Mouse (Mus musculus): ENCODE measurements around the gene Galnt12. TPM values are rescaled to one million over a fixed set of nuclear protein-coding genes. Genes with fewer than 3 reads are reported as not detected.
A peak's percentile ranks its signal among the peaks of the same experiment; 100 is the strongest.
"Not testable (repeated sequence)": the region's sequence is repeated elsewhere in the genome, so short reads cannot be mapped to it uniquely, and the experiment has no call there.

The Galnt12 gene
- total RNA-seq (2018; cell fraction: chromatin; rRNA removed): 10 to 100 TPM in 9 of 26 experiments, 1 to 10 TPM in 17; 1.6 to 24.1 (median 8.0) TPM
- total RNA-seq (2018; cell fraction: cytosol; rRNA removed): 10 to 100 TPM in 1 of 26 experiments, 1 to 10 TPM in 25; 2.0 to 10.7 (median 4.3) TPM
- 10 to 100 TPM in 9 of 26 experiments, 1 to 10 TPM in 17; 2.1 to 17.3 (median 7.2) TPM for total RNA-seq (2018; cell fraction: nucleus; rRNA removed)
- 5.1 to 6.6 TPM (median 6.3 TPM) in 3 replicates for polyA plus RNA-seq (2018)

DNA sequence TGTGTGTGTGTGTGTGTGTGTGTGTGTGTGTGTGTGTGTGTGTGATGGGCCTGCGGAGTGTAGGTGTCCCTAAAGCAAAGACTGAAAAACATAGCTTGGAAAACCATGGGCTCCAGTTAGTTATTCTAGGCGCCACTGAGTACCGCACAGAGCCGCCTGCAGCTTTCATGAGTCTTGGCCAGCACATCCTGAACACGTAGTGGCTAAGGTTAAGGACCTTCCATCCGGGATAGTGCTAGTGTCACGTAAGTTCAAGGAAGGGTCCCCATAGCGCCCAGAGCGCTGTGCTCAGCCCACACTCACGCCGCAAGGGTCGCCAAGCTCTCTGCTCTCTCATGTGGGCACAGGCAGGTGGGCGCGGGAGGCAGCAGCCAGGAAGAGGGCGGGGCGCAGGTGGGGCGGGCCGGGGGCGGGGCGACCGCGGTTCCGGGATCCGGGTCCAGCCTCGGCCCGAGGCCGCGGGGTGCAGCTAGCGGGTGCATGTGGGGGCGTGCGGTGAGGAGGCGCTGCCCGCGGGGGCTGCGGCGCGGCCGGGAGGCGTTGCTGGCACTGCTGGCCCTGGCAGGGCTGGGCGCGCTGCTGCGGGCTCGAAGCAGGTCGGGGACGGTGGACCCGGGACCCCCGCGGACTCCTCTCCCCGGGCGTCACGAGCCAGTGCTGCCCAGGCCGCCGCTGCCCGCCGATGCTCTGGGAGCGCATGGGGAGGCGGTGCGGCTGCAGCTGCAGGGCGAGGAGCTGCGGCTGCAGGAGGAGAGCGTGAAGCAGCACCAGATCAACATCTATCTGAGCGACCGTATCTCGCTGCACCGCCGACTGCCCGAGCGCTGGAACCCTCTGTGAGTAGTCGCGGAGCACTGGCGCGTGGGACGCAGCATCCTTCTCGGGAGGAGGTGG lies at the start of gene Galnt12:
TSS of gene Galnt12 (plus strand) at position 417 of the 894 bp plus-strand sequence.
- Histone ChIP-seq H3K79me2 (ENCODE audit: inconsistent target) (no peaks in the 10 kb centered on the region), H3K36me3 (ENCODE audit: inconsistent target) (no peaks in the 10 kb centered on the region), H3K27ac (no peak within 1 kb of the TSS), H3K4me3 (ENCODE audit: inconsistent target) (peak within 1 kb of the TSS; percentile 41)
- WGBS (ENCODE audit: missing documents): 3% methylated on average over 66 of the region's 74 CpGs

DNA sequence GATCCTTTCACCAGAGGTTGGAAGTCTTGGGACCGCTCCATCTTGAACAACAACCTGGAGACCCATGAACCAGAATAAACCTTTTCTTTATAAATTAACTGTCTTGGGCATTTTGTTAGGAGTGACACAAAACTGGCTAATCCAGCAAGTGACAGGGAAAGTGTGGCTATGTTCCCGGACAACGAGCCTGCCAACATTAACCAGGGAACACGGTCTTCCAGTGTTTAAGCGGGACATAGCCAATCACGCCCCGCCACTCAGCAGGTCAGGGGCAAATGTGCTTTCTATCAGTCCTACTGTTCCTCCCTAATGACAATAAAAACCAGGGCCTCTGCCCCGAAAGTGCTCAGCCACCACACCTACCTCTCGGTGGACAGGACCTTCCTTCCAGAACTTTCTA lies 47.8 kb upstream of the Galnt12 start:
- H3K79me2 ChIP-seq (ENCODE audit: inconsistent target): no peaks in the 10 kb centered on the region
- no peaks in the 10 kb centered on the region for H3K36me3 ChIP-seq (ENCODE audit: inconsistent target)
- no peak overlapping the region for H3K4me3 ChIP-seq (ENCODE audit: inconsistent target)
- 97% methylated on average over 9 of the region's 9 CpGs for WGBS (ENCODE audit: missing documents)
- no peak overlapping the region for H3K27ac ChIP-seq

DNA sequence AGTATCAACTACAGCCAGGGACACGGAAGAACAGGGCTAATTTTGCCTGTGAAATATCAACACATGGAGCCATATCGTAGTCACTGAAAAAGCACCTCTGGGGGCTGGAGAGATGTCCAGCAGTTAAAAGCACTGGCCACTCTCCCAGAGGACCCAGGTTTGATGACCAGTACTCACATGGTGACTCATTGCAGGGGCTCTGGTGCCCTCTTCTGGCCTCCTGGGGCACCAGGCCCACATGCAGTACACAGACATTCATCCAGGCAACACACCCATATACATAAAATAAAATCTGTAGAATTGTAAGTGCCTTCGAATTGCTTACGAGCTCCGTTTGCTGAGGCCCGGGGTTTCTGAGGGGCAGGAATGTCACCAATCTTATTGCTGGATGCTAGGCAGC lies 44.7 kb upstream of the Galnt12 start:
- Histone ChIP-seq H3K27ac (no peak overlapping the region), H3K4me3 (ENCODE audit: inconsistent target) (no peak overlapping the region), H3K79me2 (ENCODE audit: inconsistent target) (no peaks in the 10 kb centered on the region), H3K36me3 (ENCODE audit: inconsistent target) (no peaks in the 10 kb centered on the region)
- 90% methylated on average over 6 of the region's 6 CpGs for WGBS (ENCODE audit: missing documents)

DNA sequence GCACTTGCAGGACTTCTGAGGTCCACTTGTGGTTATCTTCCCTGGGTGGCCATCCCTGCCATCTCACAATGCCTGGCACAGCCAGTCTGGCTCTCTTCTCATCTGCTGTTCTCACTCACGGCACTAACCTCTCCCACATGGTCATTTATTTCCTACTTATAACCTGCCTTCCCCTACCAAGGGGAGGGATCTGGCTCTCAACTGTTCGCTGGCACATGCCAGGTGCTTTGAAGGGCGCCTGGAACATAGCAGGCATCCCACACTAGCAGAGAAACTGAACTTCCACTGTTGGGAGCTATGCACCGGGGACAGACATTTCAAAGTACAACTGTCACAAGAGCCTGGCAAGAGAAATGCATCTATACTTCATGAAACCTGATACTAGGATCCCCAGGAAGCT lies 43.9 kb upstream of the Galnt12 start:
- H3K36me3 ChIP-seq (ENCODE audit: inconsistent target): no peaks in the 10 kb centered on the region
- WGBS (ENCODE audit: missing documents): 83% methylated on average over 4 of the region's 4 CpGs

DNA sequence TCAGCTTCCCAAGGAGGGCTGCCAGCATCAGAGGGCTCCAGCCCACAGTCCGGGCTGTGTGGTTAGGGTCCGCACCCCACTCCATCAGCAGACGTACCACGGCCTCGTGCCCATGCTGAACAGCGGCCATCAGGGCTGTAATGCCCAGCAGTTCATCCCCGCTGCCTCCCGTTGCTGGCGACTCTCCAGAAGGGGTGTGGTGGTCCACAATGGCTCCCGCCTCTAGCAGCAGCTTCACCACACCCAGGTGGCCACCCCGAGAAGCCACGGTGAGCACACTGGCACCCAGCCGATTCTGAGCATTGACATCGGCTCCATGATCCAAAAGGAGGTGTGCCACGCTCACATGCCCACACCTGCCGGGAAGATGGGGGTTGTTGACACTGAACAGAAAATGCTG lies 42.5 kb upstream of the Galnt12 start:
- no peak overlapping the region for H3K4me3 ChIP-seq (ENCODE audit: inconsistent target)
- 93% methylated on average over 16 of the region's 16 CpGs for WGBS (ENCODE audit: missing documents)
- no peaks in the 10 kb centered on the region for H3K79me2 ChIP-seq (ENCODE audit: inconsistent target)
- H3K27ac ChIP-seq: no peak overlapping the region
- no peaks in the 10 kb centered on the region for H3K36me3 ChIP-seq (ENCODE audit: inconsistent target)

More for the DNA sequence above, 43.9 kb upstream of the Galnt12 start:
- Histone ChIP-seq H3K79me2 (ENCODE audit: inconsistent target) (no peaks in the 10 kb centered on the region), H3K27ac (no peak overlapping the region), H3K4me3 (ENCODE audit: inconsistent target) (no peak overlapping the region)

DNA sequence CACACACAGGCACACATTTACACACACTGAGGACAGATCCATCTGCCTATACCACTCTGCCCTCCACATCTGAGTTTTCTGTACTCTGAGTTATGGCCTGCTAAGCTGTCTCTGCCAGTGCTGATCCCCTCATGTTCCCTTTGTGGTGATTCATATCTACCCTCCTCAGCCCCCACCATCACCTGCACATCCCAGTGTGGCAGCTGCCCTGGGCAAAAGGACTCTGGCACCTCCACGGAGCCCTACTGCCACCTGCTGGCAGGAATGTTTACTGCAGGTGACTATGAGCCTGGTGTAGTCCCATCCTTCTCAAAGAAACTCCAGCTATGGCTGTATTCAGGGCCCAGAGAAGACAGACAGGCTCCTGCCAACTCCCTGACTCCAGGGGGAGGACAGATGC lies 41.5 kb upstream of the Galnt12 start:
- Histone ChIP-seq H3K27ac (no peak overlapping the region), H3K4me3 (ENCODE audit: inconsistent target) (no peak overlapping the region), H3K36me3 (ENCODE audit: inconsistent target) (no peaks in the 10 kb centered on the region), H3K79me2 (ENCODE audit: inconsistent target) (no peaks in the 10 kb centered on the region)
- 0% methylated on average over 1 of the region's 1 CpGs for WGBS (ENCODE audit: missing documents)

DNA sequence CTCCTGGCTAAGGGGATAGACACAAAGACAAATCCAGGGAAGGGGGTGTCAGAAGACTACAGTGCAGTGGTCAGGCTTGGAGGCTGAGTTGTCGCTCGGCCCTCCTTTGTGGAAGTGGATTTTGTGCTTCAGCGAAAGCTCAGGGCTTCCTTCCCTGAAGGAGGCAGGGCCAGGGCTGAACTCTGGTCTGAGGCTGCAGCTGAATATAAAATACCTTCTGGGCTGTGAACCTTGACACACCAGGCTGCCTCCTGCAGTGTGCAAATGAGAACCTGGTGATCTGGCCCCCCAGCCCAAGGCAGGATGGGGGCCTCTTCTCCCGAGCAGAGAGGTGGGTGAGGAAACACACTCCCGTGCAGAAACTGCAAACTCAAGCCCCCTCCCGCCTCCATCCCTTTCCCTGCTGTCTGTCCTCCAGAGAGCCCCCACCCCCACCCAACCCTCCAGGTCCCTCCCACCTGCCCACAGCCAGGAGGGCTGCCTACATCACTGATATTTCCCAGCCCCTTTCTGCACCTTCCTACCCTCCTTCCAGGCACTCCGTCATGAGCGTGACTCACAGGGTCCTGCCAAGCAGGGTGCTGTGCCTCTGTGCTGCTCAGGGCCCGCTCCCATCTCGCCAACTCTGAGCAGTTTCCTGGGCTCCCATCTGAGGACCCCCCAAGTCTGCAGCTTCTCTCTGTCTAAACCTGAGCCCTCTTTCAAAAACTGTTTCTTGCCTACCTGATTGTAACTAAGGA lies 40.9 kb upstream of the Galnt12 start:
- Histone ChIP-seq H3K79me2 (ENCODE audit: inconsistent target) (no peaks in the 10 kb centered on the region), H3K27ac (no peak overlapping the region), H3K4me3 (ENCODE audit: inconsistent target) (no peak overlapping the region), H3K36me3 (ENCODE audit: inconsistent target) (no peaks in the 10 kb centered on the region)
- WGBS (ENCODE audit: missing documents): 73% methylated on average over 10 of the region's 10 CpGs

DNA sequence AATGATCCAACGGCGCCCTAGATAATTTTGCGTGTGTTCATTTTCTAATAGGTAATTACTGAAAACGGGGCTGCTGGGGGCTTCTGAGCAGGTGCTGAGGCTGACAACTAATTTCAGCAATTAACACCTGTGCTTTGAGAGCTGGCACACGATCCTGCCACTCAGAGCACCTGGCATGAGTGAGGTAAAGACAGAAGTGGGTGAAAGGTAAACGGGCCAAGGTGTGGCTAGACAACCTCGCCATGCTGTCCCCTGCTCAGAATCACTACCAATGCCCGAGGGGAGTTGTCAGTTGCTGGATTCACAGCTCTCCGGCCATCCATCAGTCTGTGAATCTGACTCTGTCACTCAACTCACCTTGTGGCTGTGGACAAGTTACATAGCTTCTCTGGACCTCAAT lies 39.8 kb upstream of the Galnt12 start:
- H3K4me3 ChIP-seq (ENCODE audit: inconsistent target): no peak overlapping the region
- no peak overlapping the region for H3K27ac ChIP-seq
- no peaks in the 10 kb centered on the region for H3K79me2 ChIP-seq (ENCODE audit: inconsistent target)
- WGBS (ENCODE audit: missing documents): 90% methylated on average over 9 of the region's 9 CpGs
- no peaks in the 10 kb centered on the region for H3K36me3 ChIP-seq (ENCODE audit: inconsistent target)

DNA sequence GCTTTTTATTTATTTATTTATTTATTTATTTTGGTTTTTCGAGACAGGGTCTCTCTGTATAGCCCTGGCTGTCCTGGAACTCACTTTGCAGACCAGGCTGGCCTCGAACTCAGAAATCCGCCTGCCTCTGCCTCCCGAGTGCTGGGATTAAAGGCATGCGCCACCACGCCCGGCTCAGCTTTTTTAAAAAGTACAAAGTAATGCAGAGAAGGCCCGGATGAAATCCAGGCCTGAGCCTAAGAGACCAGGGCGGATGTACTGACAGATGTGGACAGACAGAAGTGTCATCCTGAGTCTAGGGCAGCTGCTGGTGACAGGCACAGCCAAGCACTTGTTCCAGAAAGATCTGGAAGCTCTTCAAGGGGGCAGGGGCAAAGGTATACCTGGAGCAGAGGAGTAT lies 36.5 kb upstream of the Galnt12 start:
- not testable (repeated sequence) for H3K27ac ChIP-seq; H3K36me3 ChIP-seq (ENCODE audit: inconsistent target); H3K4me3 ChIP-seq (ENCODE audit: inconsistent target); H3K79me2 ChIP-seq (ENCODE audit: inconsistent target)
- WGBS (ENCODE audit: missing documents): 99% methylated on average over 8 of the region's 9 CpGs

DNA sequence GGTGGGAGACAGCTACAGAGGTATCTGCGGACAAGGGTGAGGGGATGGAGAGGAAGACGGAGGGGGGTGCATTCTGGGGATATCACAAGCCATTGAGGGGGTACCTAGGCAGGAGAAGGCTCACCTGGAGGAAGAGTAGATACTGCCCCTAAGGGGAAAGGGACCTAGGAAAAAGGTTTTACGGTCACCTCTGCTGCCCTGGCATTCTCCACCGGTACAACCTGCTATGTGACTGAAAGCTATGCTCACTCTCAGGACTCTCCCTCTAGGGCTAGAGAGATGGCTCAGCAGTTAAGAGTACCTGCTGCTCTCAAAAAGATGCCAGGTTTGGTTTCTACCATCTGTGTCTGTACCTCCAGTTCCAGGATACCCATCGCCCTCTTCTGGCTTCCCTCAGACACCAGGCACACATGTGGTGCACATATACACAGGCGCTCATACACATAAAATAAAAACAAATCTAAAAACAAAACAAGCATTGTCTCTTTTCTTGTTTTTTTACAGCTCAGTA lies 36.1 kb upstream of the Galnt12 start:
- 100% methylated on average over 6 of the region's 6 CpGs for WGBS (ENCODE audit: missing documents)

DNA sequence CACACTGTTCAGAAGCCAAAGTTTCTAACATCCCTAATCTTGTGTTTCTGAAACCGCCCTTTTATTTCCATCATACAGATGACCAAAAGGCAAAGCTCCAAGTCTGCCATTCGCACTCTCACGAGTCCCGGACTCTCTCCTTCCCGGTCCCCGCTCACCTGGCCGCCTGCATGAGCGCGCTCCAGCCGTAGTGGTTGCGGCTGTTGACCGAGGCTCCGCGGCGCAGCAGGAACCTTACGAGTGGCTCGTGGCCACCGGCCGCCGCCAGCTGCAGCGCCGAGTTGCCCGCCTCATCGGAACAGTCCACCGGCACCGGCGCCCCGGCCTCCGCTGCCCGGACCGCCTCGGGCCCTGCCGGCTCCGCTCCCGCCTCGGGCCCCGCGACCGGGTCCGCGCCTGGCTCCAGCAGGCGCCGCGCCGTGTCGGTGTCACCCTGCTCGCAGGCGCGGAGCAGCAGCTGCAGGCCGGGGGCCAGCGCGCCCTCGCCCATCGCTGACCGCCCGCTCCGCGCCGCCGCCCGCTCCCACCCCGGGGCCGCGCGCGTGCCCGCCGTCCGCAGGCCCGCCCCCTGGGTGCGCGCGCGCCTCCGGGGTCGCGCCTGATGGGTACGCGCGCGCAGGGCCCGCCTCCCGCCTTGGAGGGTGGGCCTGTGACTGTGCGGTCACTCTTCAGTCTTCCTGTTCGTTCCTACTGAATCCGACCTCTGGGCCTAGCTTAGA lies 34.8 kb upstream of the Galnt12 start, which contains the start of gene Anks6:
TSS of gene Anks6 (minus strand) at position 637 of the 719 bp plus-strand sequence.
- peak within 1 kb of the TSS; percentile 28; the same call in 1 of the 2 replicates for H3K4me3 ChIP-seq (ENCODE audit: inconsistent target)
- H3K27ac ChIP-seq: no peak within 1 kb of the TSS
- no peaks in the 10 kb centered on the region for H3K79me2 ChIP-seq (ENCODE audit: inconsistent target)
- no peaks in the 10 kb centered on the region for H3K36me3 ChIP-seq (ENCODE audit: inconsistent target)
- 1% methylated on average over 68 of the region's 86 CpGs for WGBS (ENCODE audit: missing documents)

More for the DNA sequence above, 36.1 kb upstream of the Galnt12 start:
- Histone ChIP-seq H3K27ac (no peak overlapping the region), H3K4me3 (ENCODE audit: inconsistent target) (no peak overlapping the region), H3K36me3 (ENCODE audit: inconsistent target) (no peaks in the 10 kb centered on the region), H3K79me2 (ENCODE audit: inconsistent target) (no peaks in the 10 kb centered on the region)

DNA sequence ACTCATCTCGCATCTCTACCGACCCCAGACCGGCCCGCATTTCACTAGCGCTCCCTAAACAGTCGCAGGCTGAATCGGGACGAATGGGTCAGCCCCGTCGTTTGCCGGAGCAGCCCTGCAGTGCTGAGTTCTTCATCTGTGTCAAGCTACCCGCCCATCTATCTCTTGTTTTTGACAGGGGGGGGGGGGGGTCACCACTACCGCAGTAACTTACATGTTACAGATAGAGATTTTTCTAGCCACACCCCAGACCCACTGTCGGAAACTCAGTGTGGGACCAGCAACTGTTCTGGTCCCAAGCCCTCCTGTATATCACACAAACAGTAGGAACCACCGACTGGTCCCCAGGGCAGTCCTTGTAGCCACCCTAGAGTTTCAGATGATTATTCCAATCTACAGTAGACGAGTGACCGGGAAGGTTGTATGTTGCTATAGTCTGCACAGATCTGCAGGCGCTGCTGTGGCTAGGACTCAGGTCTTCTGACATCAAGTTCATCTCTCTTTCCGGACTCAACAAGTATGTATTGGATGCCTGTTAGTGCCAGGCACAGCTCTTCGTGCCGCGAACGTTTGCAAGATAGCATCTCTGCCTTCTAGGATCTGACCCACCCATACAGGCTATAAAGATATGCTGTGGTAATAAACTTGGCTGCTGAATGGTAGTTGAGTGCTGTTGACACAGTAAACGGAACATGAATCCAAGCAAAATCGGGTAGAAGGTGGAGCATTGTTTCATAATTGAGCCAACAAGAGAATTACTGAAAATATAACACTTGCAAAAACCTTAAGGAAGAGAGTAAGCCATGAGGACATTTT lies 34.0 kb upstream of the Galnt12 start:
- Histone ChIP-seq H3K4me3 (ENCODE audit: inconsistent target) (peak overlapping the region; percentile 28; the same call in 1 of the 2 replicates), H3K36me3 (ENCODE audit: inconsistent target) (no peaks in the 10 kb centered on the region), H3K27ac (no peak overlapping the region), H3K79me2 (ENCODE audit: inconsistent target) (no peaks in the 10 kb centered on the region)
- WGBS (ENCODE audit: missing documents): 43% methylated on average over 25 of the region's 25 CpGs

DNA sequence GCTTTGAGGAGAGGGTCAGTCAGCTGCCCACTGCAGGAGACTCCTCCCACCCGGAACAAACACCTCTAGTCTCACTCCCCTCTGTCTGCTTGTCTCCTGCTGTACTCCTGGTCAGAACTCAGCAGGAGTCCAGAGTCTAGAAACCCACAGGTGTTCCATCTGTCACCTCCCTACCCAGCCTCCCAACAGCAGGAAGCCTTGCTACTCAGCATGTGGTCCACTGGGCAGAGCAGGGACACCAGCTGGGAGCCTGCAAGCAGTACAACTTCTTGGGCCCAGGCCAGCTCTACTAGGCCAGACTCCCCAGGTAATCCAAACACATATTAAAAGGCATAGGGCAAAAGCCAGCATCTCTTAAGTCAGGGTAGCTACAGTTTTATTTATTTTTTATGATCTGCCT lies 30.8 kb upstream of the Galnt12 start:
- H3K27ac ChIP-seq: no peak overlapping the region
- no peaks in the 10 kb centered on the region for H3K36me3 ChIP-seq (ENCODE audit: inconsistent target)
- no peak overlapping the region for H3K4me3 ChIP-seq (ENCODE audit: inconsistent target)
- WGBS (ENCODE audit: missing documents): 100% methylated on average over 1 of the region's 1 CpGs
- no peaks in the 10 kb centered on the region for H3K79me2 ChIP-seq (ENCODE audit: inconsistent target)

All from macrophage (primary cell).